Mouse (Mus musculus): Measurements from ENCODE around the gene Olfr799.

Gene Olfr799

GRCm38 (mm10) chr10:129637184-129637583 is at the start of gene Olfr799:
Gene Olfr799, plus strand, starts transcription at chr10:129637484.
- no peak for DNase-seq (ENCODE audit: low spot score in 2 of 2)

- DNase-seq (ENCODE audit: low spot score in 2 of 2) = no peak
Observed at GRCm38 (mm10) chr10:129612470-129612869, 24.8 kb upstream of the Olfr799 start, which contains the start of gene Olfr796. Gene Olfr796, minus strand, starts transcription at chr10:129612570.

DNA sequence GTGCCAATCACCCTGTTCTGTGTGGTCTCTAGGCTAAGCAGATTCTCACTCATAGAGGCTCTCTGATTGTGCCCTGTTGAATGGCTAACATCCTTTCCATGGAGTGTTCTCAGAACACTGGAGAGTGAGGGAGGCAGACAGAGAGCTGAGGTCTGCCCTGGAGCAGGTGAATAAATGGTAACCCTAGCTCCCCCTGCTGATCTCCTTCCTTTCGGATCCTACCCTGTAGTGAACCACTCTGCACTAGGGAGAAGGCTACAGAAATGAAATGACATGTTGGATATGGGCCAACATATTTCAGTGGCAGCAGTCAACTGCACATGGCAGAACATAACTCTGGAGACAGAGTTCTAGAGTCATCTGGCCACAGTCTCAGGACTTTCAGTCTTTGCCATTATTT is 15.6 kb upstream of the Olfr799 start:
- no peak for DNase-seq (ENCODE audit: low spot score in 2 of 2)

GRCm38 (mm10) chr10:129623251-129623650 is 14.0 kb upstream of the Olfr799 start:
- DNase-seq (ENCODE audit: low spot score in 2 of 2) = no peak

GRCm38 (mm10) chr10:129627834-129628233 is 9.4 kb upstream of the Olfr799 start, which contains the start of gene Olfr798:
Gene Olfr798, minus strand, starts transcription at chr10:129627934.
- DNase-seq (ENCODE audit: low spot score in 2 of 2) = no peak

GRCm38 (mm10) chr10:129651763-129652162 is 14.5 kb downstream of the Olfr799 start:
- no peak for DNase-seq (ENCODE audit: low spot score in 2 of 2)

DNA sequence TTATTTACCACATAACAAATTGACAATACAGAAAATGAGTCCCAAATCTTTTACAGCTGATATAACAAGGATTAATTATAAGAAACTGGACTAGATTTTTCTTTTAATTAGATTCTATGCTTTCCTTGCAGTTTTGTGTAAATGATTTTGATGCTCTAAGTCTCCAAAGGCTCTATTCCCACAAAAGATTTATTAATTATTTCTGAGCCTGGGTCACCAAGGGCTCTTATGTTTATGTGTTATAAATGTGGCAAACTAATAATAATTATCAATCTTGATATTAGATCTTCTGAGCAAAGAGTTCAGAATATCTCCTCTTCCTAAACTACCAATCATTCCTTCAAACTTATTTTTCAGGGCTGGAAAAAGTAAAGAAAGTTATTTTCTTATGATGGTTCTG is 20.1 kb downstream of the Olfr799 start, which contains the start of gene Olfr800:
Olfr800 (plus strand) TSS at position 301 of the 400 bp plus-strand sequence.
- DNase-seq (ENCODE audit: low spot score in 2 of 2) = no peak

- DNase-seq (ENCODE audit: low spot score in 2 of 2) = no peak
Observed at GRCm38 (mm10) chr10:129673765-129674164, 36.5 kb downstream of the Olfr799 start, which contains the start of gene Olfr801. Gene Olfr801, minus strand, starts transcription at chr10:129673865.

- no peak for DNase-seq (ENCODE audit: low spot score in 2 of 2)
Observed at GRCm38 (mm10) chr10:129688069-129688468, 50.8 kb downstream of the Olfr799 start, which contains the start of gene Olfr802. Gene Olfr802, minus strand, starts transcription at chr10:129688169.

GRCm38 (mm10) chr10:129694186-129694585 is 56.9 kb downstream of the Olfr799 start, which contains the start of gene Olfr803:
Gene Olfr803, minus strand, starts transcription at chr10:129694286.
- DNase-seq (ENCODE audit: low spot score in 2 of 2) = no peak

Measured in spleen, postnatal 14 days (tissue).